Mouse (Mus musculus) thymus, postnatal 4 days (tissue): Measurements from ENCODE around the gene Ppara.

Experiments
- DNase-seq: peaks from one replicate; pipeline ENCODE4 v3.0.0; 2021

The Ppara gene

GRCm38 (mm10) chr15:85731885-85732603, 2.7 kb upstream of the Ppara start:
- no peak for DNase-seq

GRCm38 (mm10) chr15:85732604-85732968, 2.2 kb upstream of the Ppara start:
- no peak for DNase-seq

GRCm38 (mm10) chr15:85733686-85734085, 1.1 kb upstream of the Ppara start:
- DNase-seq, result no peak

GRCm38 (mm10) chr15:85734148-85734547, 635 bp upstream of the Ppara start:
- no peak for DNase-seq

GRCm38 (mm10) chr15:85735063-85735835, 466 bp downstream of the Ppara start:
- peak; percentile 85 for DNase-seq

- no peak for DNase-seq
Observed at GRCm38 (mm10) chr15:85735836-85736190, 1.0 kb downstream of the Ppara start.

- no peak for DNase-seq
Observed at GRCm38 (mm10) chr15:85736506-85736905, 1.7 kb downstream of the Ppara start.

- DNase-seq, result no peak
Observed at GRCm38 (mm10) chr15:85738416-85738815, 3.6 kb downstream of the Ppara start.

GRCm38 (mm10) chr15:85738939-85739338, 4.2 kb downstream of the Ppara start:
- DNase-seq, result no peak

- DNase-seq, result no peak
Observed at GRCm38 (mm10) chr15:85742608-85743007, 7.8 kb downstream of the Ppara start.

- DNase-seq, result no peak
Observed at GRCm38 (mm10) chr15:85743946-85744345, 9.2 kb downstream of the Ppara start.

- DNase-seq, result no peak
Observed at GRCm38 (mm10) chr15:85746178-85746577, 11.4 kb downstream of the Ppara start.

- no peak for DNase-seq
Observed at GRCm38 (mm10) chr15:85746671-85747070, 11.9 kb downstream of the Ppara start.

- no peak for DNase-seq
Observed at GRCm38 (mm10) chr15:85747951-85748350, 13.2 kb downstream of the Ppara start.

GRCm38 (mm10) chr15:85748466-85748865, 13.7 kb downstream of the Ppara start:
- no peak for DNase-seq

GRCm38 (mm10) chr15:85749141-85749540, 14.4 kb downstream of the Ppara start:
- no peak for DNase-seq

GRCm38 (mm10) chr15:85750115-85750514, 15.3 kb downstream of the Ppara start:
- DNase-seq, result no peak

- DNase-seq, result no peak
Observed at GRCm38 (mm10) chr15:85752655-85753054, 17.9 kb downstream of the Ppara start.

GRCm38 (mm10) chr15:85754033-85754650, 19.4 kb downstream of the Ppara start:
- DNase-seq, result no peak

GRCm38 (mm10) chr15:85755214-85755613, 20.4 kb downstream of the Ppara start:
- DNase-seq, result no peak

- no peak for DNase-seq
Observed at GRCm38 (mm10) chr15:85756611-85757010, 21.8 kb downstream of the Ppara start.

GRCm38 (mm10) chr15:85757768-85758167, 23.0 kb downstream of the Ppara start:
- DNase-seq, result no peak

- DNase-seq, result no peak
Observed at GRCm38 (mm10) chr15:85762761-85763160, 28.0 kb downstream of the Ppara start.

- no peak for DNase-seq
Observed at GRCm38 (mm10) chr15:85765022-85765421, 30.2 kb downstream of the Ppara start.
